Mouse (Mus musculus): ENCODE data around the gene Gramd1b.

DNA sequence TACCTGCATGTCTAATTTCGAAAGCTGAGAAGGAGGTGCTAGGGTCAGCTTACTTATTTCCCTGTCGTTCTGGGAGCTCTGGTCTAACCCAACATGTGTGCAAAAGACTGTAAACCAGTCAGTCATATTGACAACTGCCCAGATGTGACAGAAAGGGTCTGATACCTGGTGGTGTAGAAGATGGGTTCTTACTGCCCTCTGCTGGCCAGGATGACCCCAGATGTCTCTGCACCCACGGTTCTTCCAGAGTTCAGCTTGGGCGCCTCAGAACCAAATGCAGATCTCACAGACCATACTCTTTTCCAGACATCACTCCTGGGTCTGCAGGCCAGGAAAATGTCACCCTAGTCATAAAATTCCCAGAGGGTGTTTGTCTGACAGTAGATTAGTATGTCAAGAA is 51.9 kb downstream of the Gramd1b start:
- peak; percentile 78 for TF ChIP-seq CTCF (IDR thresholded peaks at IDR 0.05)
- TF ChIP-seq EP300 (IDR thresholded peaks at IDR 0.05), result no peak
